Mouse (Mus musculus): ENCODE results near the gene Ltbp4.

The Ltbp4 gene

DNA sequence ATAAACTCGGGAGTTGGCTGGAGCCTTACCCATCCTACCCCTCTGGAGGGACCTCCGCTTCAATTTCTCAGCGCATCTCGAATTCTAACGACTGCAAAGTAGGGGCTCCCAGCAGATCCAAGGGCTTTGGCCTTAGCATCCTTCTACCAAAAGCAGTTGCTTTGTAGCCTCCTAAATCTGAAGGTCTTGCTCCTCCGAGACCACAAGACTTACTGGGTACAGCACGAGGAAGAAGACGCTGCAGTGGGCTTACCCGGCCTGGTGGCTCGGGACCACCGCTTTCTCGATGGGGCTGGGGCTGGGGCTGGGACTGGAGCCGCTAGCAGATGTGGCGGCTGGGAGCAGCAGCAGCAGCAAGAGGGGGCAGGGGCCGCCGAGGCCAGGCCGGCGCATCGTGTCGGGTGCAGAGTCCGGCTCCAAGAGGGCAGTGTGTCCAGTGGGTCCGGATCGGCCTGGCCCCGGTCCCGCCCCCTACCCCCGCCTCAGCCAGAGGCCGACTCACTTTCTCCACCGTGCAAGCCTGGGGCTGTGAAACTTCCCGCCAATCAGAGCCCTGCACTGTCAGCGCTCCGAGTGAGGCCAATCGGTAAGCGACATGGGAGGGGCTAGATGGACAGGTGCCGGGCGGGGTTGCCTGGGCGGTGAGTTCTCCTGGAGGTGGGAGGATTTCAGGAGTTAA lies at the start of gene Ltbp4:
Gene Ltbp4, minus strand, starts transcription at position 518 of the 679 bp plus-strand sequence.
- in situ Hi-C loops (cut with MboI, MseI), result loop anchor here (10.0 to 25.0 kb wide), 3 partner anchors 57 to 1950 kb away; partner anchors contain the start of genes Hipk4 and Lipe

DNA sequence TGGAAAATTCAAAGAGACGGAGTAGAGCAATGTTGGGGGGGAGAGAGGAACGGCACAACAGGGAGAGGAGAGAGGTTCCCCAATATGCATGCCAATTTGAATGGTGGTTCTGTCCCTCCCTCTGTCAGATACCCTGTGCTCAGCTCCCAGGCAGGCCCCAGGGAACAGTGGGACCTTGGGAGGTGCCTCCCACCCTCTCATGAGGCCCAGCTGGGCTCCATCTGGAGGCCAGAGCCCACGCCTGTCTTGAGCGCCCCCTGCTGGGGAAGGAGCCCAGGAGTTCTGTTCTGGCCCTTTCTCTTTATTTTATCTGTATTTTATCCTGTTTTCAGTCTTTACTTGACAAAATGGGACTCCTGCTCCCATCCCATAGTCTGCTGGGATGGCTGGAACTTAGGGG lies 47.2 kb upstream of the Ltbp4 start:
- in situ Hi-C loops (cut with MboI, MseI), result no loop called here

DNA sequence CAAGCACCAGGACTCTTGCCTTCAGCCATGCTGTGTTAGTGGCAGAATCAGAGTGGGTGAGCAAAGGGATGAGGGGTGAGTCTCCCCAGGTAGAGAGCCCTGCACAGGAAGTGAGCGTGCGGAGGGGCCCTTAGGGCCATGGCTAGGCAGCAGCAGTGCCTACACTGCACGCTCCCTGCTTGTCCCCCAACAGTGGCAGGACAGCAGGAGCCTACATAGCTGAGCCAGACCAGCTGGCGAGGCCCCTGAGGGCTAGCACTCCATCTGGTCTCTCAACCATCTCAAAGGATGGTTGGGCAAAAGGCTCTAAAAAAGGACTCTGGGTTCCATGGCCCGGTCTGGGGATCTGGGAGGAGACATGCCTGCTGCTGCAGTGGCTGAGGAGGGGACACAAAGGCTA lies 46.6 kb upstream of the Ltbp4 start:
- in situ Hi-C loops (cut with MboI, MseI), result no loop called here

DNA sequence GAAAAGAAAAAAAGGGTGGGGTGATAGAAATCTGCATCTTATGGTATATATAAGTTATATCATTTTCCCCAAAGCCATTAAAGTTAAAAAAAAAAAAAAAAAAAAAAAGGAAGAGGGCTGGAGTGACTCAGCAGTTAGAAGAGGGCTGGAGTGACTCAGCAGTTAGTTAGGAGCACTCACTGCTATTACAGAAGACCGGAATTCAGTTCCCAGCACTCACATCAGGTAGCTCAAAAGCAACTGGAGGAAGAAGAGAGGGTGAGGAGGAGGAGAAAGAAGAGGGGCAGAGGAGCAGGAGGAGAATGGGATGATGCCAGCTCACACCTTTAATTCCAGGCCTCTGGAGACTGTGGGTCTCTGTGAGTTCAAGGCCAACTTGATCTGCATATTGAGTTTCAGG lies 45.7 kb upstream of the Ltbp4 start:
- in situ Hi-C loops (cut with MboI, MseI), result no loop called here

DNA sequence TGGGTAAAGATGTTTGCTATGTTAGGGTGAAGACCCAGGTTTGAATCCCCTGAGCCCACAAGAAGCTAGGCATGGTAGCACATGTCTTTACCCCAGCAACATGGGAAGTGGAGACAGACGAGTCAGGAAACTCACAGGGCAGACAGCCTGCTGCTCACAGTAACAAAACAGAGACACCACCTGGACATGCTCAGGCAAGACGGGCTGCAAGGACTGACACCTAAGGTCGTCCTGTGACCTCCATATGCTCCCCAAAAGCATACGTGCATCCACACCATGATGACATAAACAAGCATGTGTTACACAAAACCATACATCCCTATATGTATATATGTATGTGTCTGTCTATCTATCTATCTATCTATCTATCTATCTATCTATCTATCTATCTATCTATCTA lies 44.1 kb upstream of the Ltbp4 start:
- in situ Hi-C loops (cut with MboI, MseI), result no loop called here

DNA sequence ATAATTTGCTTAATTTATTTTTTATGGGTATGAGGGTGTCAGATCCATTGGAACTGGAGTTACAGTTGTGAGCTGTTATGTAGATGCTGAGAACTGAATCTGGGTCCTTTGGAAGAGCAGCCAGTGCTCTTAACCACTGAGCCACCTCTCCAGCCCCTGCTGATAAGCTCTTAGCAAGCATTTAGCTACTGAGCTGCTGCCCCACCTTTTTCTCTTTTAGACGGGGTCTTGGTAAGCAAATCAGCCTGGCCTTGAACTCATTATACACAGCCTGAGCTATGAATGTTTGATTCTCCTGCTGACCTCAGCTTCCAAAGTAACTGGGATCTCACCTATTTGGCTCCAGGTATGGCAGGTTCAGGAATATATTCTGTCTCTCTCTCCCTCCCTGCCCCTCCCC lies 43.5 kb upstream of the Ltbp4 start:
- in situ Hi-C loops (cut with MboI, MseI), result no loop called here

DNA sequence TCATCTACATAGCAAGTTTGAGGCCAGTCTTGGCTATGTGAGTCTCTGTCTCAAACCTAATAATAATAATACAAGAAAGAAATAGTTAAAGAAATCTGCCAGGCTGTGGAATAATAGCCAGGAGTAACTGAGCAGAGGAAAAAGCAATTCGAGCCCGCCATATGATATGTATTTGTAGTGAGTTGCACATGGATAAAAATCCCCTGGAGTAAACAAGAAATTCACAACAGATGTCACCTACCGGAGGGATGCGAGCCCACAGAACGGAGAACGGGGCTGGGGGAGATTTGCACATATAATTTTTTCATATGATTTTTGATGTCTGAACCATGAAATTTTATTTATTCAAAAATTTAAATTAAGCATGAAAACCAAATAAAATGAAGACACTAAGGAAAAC lies 42.3 kb upstream of the Ltbp4 start:
- in situ Hi-C loops (cut with MboI, MseI), result no loop called here

DNA sequence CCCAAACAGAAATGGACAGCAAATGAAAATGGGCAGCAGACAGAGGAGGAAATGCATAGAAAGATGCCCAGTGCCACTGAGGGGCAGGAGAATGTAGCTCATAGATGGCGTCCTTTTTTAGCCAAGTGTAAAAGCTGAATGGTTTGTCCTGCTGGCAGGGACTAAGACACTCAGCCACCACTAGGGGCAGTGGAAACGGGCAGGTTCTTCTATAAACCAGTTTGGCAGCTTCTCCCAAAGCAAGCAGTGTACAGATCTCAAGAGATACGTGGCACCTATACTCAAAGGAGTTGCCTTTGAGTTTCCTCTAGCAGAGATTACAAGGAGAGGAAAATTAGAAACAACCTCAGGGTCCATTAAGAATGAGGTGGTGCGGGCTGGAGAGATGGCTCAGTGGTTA lies 40.9 kb upstream of the Ltbp4 start:
- in situ Hi-C loops (cut with MboI, MseI), result no loop called here

DNA sequence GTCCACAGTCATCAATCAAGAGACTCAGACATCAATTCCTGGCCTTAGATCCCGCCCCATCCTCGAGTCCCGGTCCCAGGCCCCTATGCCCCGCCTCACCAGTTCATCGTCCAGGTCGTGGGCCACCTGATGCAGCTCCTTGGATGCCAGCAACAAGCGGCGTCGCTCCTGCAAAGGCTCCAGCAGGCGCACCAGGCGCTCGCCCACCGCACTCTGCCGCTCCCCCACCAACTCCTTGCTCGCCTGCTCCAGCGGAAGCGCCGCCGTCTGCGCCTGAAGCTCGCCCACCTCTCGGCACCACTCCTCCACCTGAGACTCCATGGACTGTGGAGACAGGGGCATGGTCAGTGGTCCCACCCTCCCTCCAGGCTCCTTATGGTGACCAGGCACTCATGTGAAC lies 37.8 kb upstream of the Ltbp4 start:
- in situ Hi-C loops (cut with MboI, MseI), result no loop called here

DNA sequence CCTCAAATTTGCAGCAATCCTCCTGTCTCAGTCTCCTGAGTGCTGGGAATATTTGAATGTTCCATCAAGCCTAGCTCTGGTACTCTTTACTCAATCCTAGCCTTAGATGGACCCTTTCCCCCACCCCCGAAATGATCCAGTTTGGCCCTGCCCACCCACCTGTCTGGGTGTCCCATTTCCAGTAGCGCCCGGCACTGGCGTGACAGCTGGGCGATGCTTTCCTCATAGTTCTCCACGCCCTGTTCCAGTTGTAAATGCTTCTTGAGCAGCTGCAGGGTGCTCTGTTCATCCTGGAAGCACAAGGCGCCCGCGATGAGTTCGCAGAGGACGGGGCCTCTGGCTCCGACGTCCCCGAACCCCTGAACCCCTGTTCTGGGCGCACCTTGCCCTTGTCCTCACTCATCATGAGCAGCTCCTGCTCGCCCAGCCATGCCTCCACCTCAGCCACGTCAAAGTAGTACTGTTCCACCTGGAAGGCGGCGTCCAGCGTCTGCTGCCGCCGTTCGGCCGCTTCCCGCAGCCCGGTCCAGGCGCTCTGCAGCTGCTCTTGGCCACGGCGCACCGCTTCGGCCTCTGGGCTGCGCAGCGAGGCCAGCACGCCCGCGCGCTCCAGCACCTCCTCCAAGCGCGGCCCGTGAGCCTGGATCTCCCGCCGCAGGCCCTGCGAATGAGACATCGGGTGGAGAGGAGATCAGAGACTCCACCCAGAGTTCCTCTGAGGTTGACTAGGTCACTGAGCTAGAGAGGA lies 34.4 kb upstream of the Ltbp4 start:
- in situ Hi-C loops (cut with MboI, MseI), result no loop called here

DNA sequence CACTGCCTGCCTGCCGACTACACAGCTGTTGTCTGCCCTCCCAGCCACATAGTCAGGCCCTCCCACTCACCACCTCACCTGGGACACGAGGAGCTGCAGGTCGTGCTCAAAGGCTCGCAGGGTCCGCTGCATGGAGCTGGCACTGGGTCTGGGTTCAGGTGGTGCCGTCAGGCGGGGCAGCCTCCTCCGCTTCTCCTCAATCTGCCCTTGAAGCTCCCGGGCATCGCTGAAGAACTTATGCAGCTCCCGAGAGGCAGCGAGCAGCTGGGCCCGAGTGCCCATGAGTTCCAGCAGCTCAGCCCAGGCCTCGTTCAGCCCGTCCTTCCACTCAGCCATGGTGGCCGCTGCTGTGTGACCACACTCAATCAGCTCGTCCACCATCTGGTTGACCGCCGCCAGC lies 31.6 kb upstream of the Ltbp4 start:
- in situ Hi-C loops (cut with MboI, MseI), result no loop called here

DNA sequence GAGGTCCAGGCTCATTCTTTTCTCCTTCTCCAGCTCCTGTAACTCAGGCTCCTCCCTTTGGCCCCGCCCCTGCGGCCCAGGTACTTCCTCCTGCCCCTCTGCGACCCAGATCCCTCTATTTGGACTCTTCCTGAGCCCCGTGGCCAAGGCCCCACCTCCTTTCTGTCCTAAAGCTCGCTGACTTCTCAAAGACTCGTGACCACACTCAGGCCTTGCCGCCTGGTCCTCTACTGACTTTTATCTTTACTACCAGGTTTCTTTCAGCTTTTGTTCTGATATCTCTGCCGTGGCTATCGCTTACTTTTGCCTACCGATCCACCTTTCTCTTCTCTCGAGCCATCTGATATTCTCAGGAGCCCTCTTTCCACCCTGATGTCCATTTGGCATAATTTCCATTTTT lies 30.5 kb upstream of the Ltbp4 start:
- in situ Hi-C loops (cut with MboI, MseI), result no loop called here

DNA sequence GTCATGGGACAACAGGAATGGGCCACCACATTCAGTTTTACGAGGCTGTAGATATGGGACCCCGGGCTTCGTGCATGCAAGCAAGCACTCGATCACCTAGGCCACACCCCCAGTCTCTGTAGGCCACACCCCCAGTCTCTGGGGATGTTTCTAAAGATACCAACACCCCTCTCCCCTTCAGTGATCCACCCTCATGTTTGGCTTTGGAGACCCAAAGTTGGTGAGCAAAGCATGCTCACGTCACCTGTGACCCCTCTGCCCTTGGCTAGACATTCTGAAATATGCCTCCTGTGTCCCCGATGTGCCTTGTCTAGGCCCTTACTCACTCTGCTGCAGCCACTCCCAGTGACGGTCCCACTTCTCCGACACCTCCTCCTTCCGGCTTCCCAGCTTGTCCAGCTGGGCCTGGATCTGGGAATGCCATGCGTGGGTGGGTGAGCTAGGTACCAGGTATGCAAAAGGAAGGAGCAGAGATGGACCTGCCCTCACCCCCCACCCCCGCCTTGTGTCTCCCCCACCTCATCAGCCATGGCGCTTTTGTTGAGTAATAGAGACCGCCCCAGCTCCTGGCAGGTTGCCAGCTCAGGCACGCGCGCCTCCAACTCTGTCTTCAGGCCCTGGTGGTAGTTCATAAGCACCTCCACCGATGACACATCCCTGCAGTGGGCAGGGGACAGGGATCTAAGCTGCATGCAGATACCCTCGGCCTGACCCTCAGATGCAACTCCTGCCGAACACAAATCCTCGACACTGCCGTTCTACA lies 28.8 kb upstream of the Ltbp4 start:
- in situ Hi-C loops (cut with MboI, MseI), result no loop called here

DNA sequence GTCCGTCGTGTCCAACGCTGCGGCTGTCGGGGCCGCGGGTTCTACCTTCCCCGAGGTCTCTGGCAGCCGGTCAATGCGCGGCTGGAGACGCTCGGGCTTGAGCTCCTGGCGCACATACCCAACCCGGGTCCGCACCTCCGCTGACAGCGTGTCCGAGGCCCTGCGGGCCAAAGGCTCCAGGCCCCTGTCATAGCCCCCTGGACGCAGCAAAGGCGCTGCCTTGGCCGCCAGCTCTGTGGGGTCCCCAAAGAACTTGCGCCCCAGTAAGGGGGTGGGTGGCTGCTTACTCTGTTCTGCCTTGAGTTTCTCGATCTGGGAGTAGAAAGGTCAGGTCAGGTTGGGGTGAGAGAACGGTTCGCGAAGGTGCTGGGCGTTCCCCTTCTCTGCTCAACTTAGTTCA lies 26.9 kb upstream of the Ltbp4 start:
- in situ Hi-C loops (cut with MboI, MseI), result no loop called here

DNA sequence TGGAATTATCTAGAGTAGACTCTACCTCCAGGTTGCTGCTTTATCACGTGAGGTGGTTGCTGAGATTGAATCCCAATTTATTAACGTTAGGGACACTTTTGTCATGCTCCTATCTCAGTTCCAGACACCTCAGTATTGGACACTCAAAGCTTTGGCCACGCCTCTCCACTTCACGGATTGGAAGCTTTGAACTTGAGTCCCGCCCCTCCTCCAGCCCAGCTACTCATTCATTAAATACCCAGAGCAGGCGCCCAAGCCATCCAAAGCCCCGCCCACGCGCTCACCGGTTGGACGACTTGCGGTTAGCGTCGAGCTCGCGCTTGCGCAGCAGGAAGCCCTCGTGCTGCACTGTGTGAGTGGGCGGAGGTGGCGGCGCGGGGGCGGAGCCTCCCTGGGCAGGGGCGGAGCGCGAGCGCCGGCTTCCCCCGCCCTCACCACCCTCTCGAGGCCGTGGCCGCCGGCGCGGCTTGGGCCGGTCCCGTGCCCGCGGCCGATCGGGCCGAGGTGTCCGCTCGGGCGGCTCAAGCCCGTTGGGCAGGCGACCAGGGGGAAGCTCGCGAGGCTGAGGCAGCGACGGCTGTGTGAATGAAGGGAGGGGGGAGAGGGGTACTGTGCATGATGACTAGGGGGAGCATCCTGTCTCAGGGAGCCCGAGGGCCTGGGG lies 23.9 kb upstream of the Ltbp4 start:
- in situ Hi-C loops (cut with MboI, MseI), result no loop called here

DNA sequence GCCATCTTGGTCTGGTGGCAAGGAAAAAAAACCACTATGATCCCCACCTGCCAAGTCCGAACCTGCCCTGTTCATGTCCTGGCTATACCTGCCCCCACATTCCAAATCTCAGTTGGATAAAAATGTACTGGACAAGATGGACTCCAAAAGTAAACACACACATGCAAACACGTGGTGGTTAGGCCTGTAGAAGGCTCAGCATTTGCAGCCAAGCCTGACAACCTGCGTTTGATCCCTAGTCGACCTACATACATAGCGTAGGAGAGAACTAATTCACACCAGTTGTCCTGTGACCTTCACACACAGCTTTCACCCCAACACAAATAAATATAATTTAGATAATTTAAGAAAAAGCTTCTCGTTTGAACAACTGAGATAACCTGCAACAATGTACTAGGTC lies 23.3 kb upstream of the Ltbp4 start:
- in situ Hi-C loops (cut with MboI, MseI), result no loop called here

DNA sequence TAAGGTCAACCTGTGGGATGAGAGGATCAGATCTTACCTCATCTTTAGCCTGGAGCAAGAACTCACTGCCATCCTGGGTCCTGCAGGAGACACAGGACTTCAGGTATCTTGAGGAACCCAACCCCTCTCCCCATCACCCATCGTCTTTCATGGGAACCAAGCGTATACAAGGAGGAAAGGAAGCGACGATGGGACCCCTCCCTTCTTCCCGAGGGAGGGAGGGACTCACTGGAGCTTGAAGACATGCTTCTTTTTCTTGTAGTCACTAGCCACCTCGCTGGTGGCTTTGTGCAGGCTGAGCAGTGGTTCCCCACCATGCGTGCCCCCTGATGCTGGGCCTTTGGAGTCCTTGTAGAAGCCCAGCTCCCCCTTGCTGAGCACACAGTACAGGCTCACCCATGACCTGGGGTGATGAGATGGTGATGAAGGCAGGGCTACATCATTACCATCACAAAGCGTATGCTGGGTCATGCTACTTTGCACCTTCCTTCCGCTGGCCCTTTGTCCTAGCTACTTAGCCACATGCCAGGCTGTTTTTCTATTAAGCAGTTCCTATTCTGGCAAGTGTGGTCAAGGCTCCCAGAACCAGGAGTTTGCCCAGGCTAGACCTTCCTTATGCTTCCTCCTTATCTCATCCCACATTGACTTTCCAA lies 22.3 kb upstream of the Ltbp4 start:
- in situ Hi-C loops (cut with MboI, MseI), result no loop called here

DNA sequence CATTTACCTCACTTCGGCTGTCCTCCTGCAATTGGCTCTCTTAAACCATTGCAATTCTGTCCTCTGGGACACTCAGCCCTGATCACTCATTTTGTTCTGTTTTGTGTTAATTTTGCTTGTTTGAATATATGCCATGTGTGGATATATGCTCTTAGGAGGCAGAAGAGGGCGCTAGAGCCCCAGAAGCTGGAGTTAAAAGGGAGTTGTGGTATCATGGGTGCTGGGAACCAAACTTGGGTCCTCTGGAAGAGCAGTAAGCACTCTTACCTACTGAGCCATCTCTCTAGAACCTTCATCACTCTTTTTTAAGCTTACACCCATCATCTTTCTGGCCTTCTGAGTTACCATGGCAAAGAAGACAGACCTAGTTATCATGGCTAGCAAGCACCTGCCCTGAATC lies 21.7 kb upstream of the Ltbp4 start:
- in situ Hi-C loops (cut with MboI, MseI), result no loop called here

DNA sequence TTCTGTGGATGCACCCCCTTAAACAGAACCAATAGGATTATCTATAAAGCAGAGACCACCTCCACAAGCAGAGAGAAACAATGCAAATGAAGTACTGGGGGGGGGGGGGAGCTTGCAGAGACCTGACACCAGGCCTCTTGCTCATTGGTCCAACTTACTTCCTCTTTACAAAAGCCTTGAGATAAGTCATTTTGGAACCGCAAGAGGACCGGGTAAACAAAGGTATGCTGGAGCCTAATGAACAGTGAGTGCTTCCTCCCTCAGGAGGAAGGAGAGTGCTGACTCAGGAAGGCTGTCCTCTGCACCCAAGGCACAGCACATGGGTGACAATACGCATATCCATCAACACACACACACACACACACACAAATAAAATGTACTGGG lies 20.1 kb upstream of the Ltbp4 start:
- in situ Hi-C loops (cut with MboI, MseI), result no loop called here

DNA sequence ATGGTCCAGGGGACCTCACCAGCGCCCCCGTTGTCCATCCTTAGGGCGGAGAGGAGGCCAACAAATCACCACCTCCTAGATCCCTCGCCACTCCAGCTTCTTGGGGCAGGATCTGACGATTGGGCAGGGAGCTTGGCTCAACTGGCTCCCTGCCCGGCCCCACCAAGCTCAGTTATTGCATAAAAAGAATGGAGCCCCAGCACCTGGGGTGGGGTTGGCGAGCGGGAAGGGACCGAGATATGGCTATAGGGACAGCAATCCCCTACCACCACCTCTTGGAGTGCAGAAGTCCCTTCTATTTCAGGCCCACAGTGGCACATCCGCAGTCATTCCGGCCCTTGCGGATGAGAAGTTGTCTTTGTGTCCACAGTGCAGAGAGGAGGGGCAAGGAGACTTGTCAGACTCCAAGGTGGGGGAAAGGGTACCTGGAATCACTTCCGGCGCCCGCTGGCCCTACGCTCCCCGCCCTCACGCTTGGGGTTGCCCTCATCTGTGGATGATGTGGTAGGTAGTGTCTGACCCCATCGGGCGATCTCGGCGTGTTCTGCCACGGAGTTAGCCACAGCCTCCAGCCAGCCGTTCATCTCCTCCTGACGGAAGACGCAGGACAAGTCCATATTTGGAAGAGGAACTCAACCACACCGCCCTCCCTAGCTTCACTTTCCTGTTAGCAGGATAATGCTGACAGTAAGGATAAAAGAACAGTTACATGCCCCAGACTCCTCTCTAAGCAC lies 19.5 kb upstream of the Ltbp4 start, which contains the start of gene Gm20479:
Gene Gm20479, minus strand, starts transcription at position 559 of the 734 bp plus-strand sequence.
- in situ Hi-C loops (cut with MboI, MseI), result no loop called here

DNA sequence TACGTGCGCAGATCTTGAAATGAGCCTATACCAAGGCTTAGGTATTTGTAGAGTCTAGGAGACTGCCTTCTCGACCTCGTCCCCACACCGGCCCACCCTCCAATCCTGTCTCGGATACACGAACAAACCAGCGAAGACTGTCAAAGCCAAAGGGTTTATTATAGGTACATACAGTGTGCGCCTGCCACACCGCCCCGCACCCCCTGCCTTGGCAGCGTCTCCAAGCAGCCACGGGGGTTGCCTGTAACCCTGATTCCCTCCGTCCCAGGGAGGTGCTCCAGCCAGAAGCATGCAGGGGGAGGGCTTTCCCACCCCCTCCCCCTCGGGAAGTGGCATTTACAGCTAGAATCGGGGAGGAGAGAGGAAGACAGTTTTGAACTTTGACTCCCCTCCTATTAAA lies 18.8 kb upstream of the Ltbp4 start:
- in situ Hi-C loops (cut with MboI, MseI), result no loop called here
